Mouse (Mus musculus): Measurements from ENCODE around the gene Asic2.

- TF ChIP-seq CTCF (IDR thresholded peaks at IDR 0.05; ENCODE audit: low read depth) (no peak), EP300 (IDR thresholded peaks at IDR 0.05; ENCODE audit: low read depth) (no peak)
Observed at GRCm38 (mm10) chr11:81416319-81416718, 551.9 kb downstream of the Asic2 start.
